Mouse (Mus musculus) neural tube, embryonic 14.5 days (tissue): ENCODE data around the gene Gnaz. TPM values are rescaled to one million over a fixed set of nuclear protein-coding genes. Genes with fewer than 3 reads are reported as not detected.
A peak's percentile ranks its signal among the peaks of the same experiment; 100 is the strongest.

Experiments
- ATAC-seq: fragments of 200-750 bp; cut with Nextera tagmentation; 2 replicates; pipeline ENCODE4 v1.8.0; 2017; ENCODE audit warnings: low read depth, mild to moderate bottlenecking, moderate TSS enrichment, moderate library complexity
- H3K27ac ChIP-seq: fragments of 300-500 bp; sonication (generic); 2 replicates; pipeline ENCODE4 v1.5.1; 2014; ENCODE audit warnings: low read depth, mild to moderate bottlenecking, control low read depth, low read length, moderate library complexity, mixed read lengths
- H3K27me3 ChIP-seq: fragments of 300-500 bp; sonication (generic); 2 replicates; pipeline ENCODE4 v1.6.1; 2014; ENCODE audit warnings: low read length; ENCODE audit not compliant: control insufficient read depth, insufficient read depth
- H3K36me3 ChIP-seq: fragments of 300-500 bp; sonication (generic); 2 replicates; pipeline ENCODE4 v1.6.1; 2014; ENCODE audit warnings: low read length, mixed read lengths; ENCODE audit not compliant: control insufficient read depth, insufficient read depth
- H3K4me1 ChIP-seq: fragments of 300-500 bp; sonication (generic); 2 replicates; pipeline ENCODE4 v1.6.1; 2014; ENCODE audit warnings: low read length; ENCODE audit not compliant: control insufficient read depth, insufficient read depth
- H3K4me2 ChIP-seq: fragments of 300-500 bp; sonication (generic); 2 replicates; pipeline ENCODE4 v1.6.1; 2014; ENCODE audit warnings: mild to moderate bottlenecking, low read depth, low read length, control low read depth
- H3K4me3 ChIP-seq: fragments of 300-500 bp; sonication (generic); 2 replicates; pipeline ENCODE4 v1.5.1; 2014; ENCODE audit warnings: low read depth, low read length, control low read depth, mixed read lengths
- H3K9ac ChIP-seq: fragments of 300-500 bp; sonication (generic); replicated peaks from 2 replicates; pipeline ENCODE4 v1.6.1; 2014; ENCODE audit warnings: low read depth, mild to moderate bottlenecking, control low read depth, low read length, mixed read lengths
- H3K9me3 ChIP-seq: fragments of 300-500 bp; sonication (generic); 2 replicates; pipeline ENCODE4 v1.6.1; 2016; ENCODE audit warnings: low read length; ENCODE audit not compliant: control insufficient read depth
- WGBS: fragments of 180-500 bp; shearing (Covaris S2); extraction: QIAGEN DNeasy Blood & Tissue Kit; methylation state at CpG from one replicate; pipeline ENCODE4 v1.1.7; 2014; 5-methylcytosine and 5-hydroxymethylcytosine counted together
- polyA plus RNA-seq: library from polyadenylated mRNA; unstranded; fragments of >200 nt; fragmentation: Nextera tagmentation; extraction: Ambion mirVana; gene quantifications from 2 replicates; pipeline ENCODE4 v1.2.1, GENCODE M21; 2014

The Gnaz gene
- polyA plus RNA-seq, 1 experiment from 2014 or later = 61.2 TPM

GRCm38 (mm10) chr10:74981159-74981558, 14.2 kb downstream of the Gnaz start:
- ATAC-seq = no peak
- 0 out of 2 replicates have a peak, but pooled peaks cover 3% of the 10 kb centered on the region for H3K4me1 ChIP-seq
- H3K9ac ChIP-seq = no peak overlapping the region
- WGBS = 95% methylated on average over 12 of the region's 12 CpGs
- no peaks in the 10 kb centered on the region for H3K27me3 ChIP-seq
- no peak overlapping the region for H3K4me3 ChIP-seq
- no peak overlapping the region for H3K4me2 ChIP-seq
- H3K36me3 ChIP-seq = no peaks in the 10 kb centered on the region
- H3K27ac ChIP-seq = no peak overlapping the region
- no peaks in the 10 kb centered on the region for H3K9me3 ChIP-seq

GRCm38 (mm10) chr10:74983176-74983575, 16.2 kb downstream of the Gnaz start:
- WGBS = 76% methylated on average over 8 of the region's 8 CpGs
- no peak for ATAC-seq

GRCm38 (mm10) chr10:74987698-74988470, 20.9 kb downstream of the Gnaz start:
- H3K9ac ChIP-seq = no peak overlapping the region
- WGBS = 89% methylated on average over 14 of the region's 14 CpGs
- no peak overlapping the region for H3K4me2 ChIP-seq
- peak; percentile 15; the same call in 1 of the 2 replicates for ATAC-seq
- no peaks in the 10 kb centered on the region for H3K4me1 ChIP-seq
- H3K9me3 ChIP-seq = no peaks in the 10 kb centered on the region
- no peaks in the 10 kb centered on the region for H3K27me3 ChIP-seq
- no peak overlapping the region for H3K4me3 ChIP-seq
- peaks cover 10% of the 10 kb centered on the region for H3K36me3 ChIP-seq
- no peak overlapping the region for H3K27ac ChIP-seq

More at GRCm38 (mm10) chr10:74983176-74983575, 16.2 kb downstream of the Gnaz start:
- Histone ChIP-seq H3K9ac (no peak overlapping the region), H3K4me2 (no peak overlapping the region), H3K4me3 (no peak overlapping the region), H3K4me1 (0 out of 2 replicates have a peak, but pooled peaks cover 3% of the 10 kb centered on the region), H3K9me3 (no peaks in the 10 kb centered on the region), H3K36me3 (no peaks in the 10 kb centered on the region), H3K27me3 (no peaks in the 10 kb centered on the region), H3K27ac (no peak overlapping the region)

- H3K36me3 ChIP-seq = peaks cover 10% of the 10 kb centered on the region
- H3K9me3 ChIP-seq = no peaks in the 10 kb centered on the region
- no peak overlapping the region for H3K4me3 ChIP-seq
- no peak for ATAC-seq
- no peak overlapping the region for H3K9ac ChIP-seq
- no peak overlapping the region for H3K27ac ChIP-seq
- H3K4me1 ChIP-seq = peaks cover 8% of the 10 kb centered on the region; the same call in 1 of the 2 replicates
- no peaks in the 10 kb centered on the region for H3K27me3 ChIP-seq
- 81% methylated on average over 4 of the region's 4 CpGs for WGBS
- no peak overlapping the region for H3K4me2 ChIP-seq
These were observed 22.8 kb downstream of the Gnaz start for GRCm38 (mm10) chr10:74989814-74990213.

- no peak for ATAC-seq
These were observed 23.8 kb downstream of the Gnaz start for GRCm38 (mm10) chr10:74990584-74991322.

GRCm38 (mm10) chr10:74994863-74995262, 27.9 kb downstream of the Gnaz start:
- Histone ChIP-seq H3K36me3 (peaks cover 10% of the 10 kb centered on the region), H3K9me3 (no peaks in the 10 kb centered on the region), H3K4me3 (no peak overlapping the region), H3K9ac (no peak overlapping the region), H3K4me2 (no peak overlapping the region), H3K4me1 (peaks cover 27% of the 10 kb centered on the region), H3K27ac (no peak overlapping the region), H3K27me3 (no peaks in the 10 kb centered on the region)
- 9% methylated on average over 5 of the region's 5 CpGs for WGBS
- no peak for ATAC-seq

More at GRCm38 (mm10) chr10:74990584-74991322, 23.8 kb downstream of the Gnaz start:
- 45% methylated on average over 26 of the region's 26 CpGs for WGBS
- Histone ChIP-seq H3K36me3 (peaks cover 10% of the 10 kb centered on the region), H3K4me3 (no peak overlapping the region), H3K27ac (no peak overlapping the region), H3K4me2 (no peak overlapping the region), H3K4me1 (peaks cover 17% of the 10 kb centered on the region), H3K9me3 (no peaks in the 10 kb centered on the region), H3K27me3 (no peaks in the 10 kb centered on the region), H3K9ac (no peak overlapping the region)

- Histone ChIP-seq H3K9me3 (no peaks in the 10 kb centered on the region), H3K9ac (no peak overlapping the region), H3K4me1 (peaks cover 27% of the 10 kb centered on the region), H3K4me3 (no peak overlapping the region), H3K27ac (no peak overlapping the region), H3K27me3 (no peaks in the 10 kb centered on the region), H3K4me2 (peak overlapping the region; percentile 41), H3K36me3 (peaks cover 10% of the 10 kb centered on the region)
- peak; percentile 52 for ATAC-seq
- under 1% methylated on average over 17 of the region's 17 CpGs for WGBS
These were observed 28.4 kb downstream of the Gnaz start for GRCm38 (mm10) chr10:74995377-74995776.

GRCm38 (mm10) chr10:75001391-75001790, 34.4 kb downstream of the Gnaz start:
- ATAC-seq = no peak
- Histone ChIP-seq H3K9ac (no peak overlapping the region), H3K4me2 (no peak overlapping the region), H3K4me3 (no peak overlapping the region), H3K4me1 (peaks cover 10% of the 10 kb centered on the region; the same call in 1 of the 2 replicates), H3K9me3 (no peaks in the 10 kb centered on the region), H3K36me3 (no peaks in the 10 kb centered on the region), H3K27me3 (no peaks in the 10 kb centered on the region), H3K27ac (no peak overlapping the region)
- WGBS = 94% methylated on average over 8 of the region's 8 CpGs

GRCm38 (mm10) chr10:75004067-75004466, 37.1 kb downstream of the Gnaz start:
- H3K27me3 ChIP-seq = no peaks in the 10 kb centered on the region
- H3K4me2 ChIP-seq = no peak overlapping the region
- H3K36me3 ChIP-seq = no peaks in the 10 kb centered on the region
- H3K4me1 ChIP-seq = peaks cover 17% of the 10 kb centered on the region
- no peak overlapping the region for H3K4me3 ChIP-seq
- no peaks in the 10 kb centered on the region for H3K9me3 ChIP-seq
- 87% methylated on average over 3 of the region's 3 CpGs for WGBS
- H3K9ac ChIP-seq = no peak overlapping the region
- ATAC-seq = no peak
- H3K27ac ChIP-seq = no peak overlapping the region
